Mouse (Mus musculus): ENCODE data around the gene Gdf11. TPM values are rescaled to one million over a fixed set of nuclear protein-coding genes. Genes with fewer than 3 reads are reported as not detected.
A peak's percentile ranks its signal among the peaks of the same experiment; 100 is the strongest.

The Gdf11 gene
- total and polyA plus RNA-seq, 3 experiments: 3.4 to 7.3 (median 4.5) TPM

DNA sequence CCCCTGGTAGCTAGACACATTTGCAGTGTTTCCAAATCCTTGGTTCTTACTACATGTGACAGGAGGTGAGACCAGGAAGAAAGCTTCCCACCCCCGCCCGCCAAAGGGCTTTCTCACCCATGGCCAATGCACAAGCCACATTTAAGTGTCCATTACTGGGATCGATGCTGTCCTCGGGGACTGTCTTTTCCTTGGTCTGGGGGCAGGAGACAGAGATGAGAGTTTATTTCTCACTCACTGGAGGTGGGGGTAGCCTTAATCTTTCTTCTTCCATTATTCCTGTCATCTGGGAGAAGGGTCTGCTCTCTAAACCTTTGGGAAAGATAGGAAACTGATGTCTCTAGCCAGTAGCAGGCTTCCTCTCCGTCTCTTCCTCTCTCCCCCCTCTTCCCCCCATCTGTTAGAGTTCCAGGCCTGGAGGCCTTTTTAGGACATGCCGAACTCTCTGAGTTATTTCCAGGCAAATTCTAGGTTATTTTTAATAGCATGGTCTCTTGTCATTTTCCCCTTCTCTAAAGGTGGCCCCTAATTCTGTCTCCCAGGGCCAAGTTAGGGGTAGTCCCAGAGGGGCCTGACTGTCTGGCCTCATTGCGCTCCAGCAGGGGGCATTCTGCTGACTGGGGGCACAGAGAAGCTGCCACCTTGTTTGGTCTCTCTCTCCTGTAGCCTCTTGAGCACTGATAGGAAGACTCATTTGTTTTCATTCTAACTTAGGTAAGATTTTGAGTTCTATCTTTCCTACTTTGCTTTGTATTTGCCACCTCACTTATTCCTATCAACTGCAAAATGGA, 43.7 kb upstream of the Gdf11 start:
- in situ Hi-C loops (cut with MboI; ENCODE audit: low pct_ligation_motif_present, low pct_unique_long_range_greater_than_20kb, low sequenced_read_pairs): no loop called here
- dilution Hi-C loops (cut with MboI; ENCODE audit: extremely low pct_ligation_motif_present, extremely low pct_unique_long_range_greater_than_20kb, low sequenced_read_pairs): no loop called here
- H3K79me2 ChIP-seq (replicated peaks; ENCODE audit: control insufficient read depth, extremely low read depth, insufficient read depth, poor library complexity, severe bottlenecking): no peaks in the 10 kb centered on the region

DNA sequence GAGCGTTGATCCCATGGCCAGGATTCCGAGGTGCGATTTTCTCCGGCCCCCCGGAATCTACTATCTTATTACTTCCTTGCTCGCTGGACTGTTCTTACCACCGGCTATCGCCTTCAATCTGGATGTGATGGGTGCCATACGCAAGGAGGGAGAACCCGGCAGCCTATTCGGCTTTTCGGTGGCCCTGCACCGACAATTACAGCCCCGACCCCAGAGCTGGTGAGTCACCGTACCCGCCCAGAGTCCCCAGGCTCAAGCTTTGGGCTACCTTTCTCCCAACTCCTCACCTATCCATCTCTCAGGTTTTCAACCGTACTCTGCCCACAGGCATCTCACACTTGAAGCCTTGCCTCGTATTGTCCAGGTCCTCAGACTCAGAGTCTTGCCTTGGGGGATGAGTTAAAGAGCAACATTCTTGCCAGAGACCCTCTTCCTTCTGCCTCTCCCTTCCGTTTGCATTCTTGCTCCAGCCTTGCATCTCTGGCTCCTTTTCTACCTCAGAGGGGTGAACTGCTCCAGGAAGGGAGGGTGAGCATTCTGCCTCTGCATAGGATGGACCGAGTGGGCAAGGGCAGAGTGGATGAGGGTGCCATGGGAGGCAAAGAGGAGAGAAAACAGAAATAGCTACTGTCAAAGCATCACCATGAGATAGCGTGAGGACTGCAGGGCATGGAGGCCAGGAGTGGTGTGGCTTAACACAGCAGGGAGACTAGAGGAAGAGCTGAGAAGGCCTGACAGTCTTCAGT, 42.6 kb upstream of the Gdf11 start:
- Histone ChIP-seq H3K27me3 (replicated peaks) (peaks cover 51% of the 10 kb centered on the region), H3K36me3 (replicated peaks in 1 of 2; ENCODE audit: control insufficient read depth in 1 of 2, insufficient read depth in 1 of 2, low read length in 1 of 2) (no peaks in the 10 kb centered on the region), H3K4me3 (replicated peaks in 1 of 3; ENCODE audit: low read depth in 2 of 3, low read length in 2 of 3, poor library complexity in 1 of 3) (no peak overlapping the region), H3K79me2 (replicated peaks; ENCODE audit: control insufficient read depth, extremely low read depth, insufficient read depth, poor library complexity, severe bottlenecking) (no peaks in the 10 kb centered on the region), H3K9ac (ENCODE audit: insufficient read depth, low read depth) (no peak overlapping the region), H3K27ac (ENCODE audit: insufficient read depth, low read depth) (no peak overlapping the region), H3K4me1 (ENCODE audit: control insufficient read depth in 1 of 2, insufficient read depth in 2 of 2) (peaks cover 0 to 4% of the 10 kb centered on the region in 2 experiments; a peak in 2 of 4 replicates), H3K9me3 (replicated peaks; ENCODE audit: low read length) (no peaks in the 10 kb centered on the region), H3K4me2 (ENCODE audit: insufficient read depth, low read depth, poor library complexity, severe bottlenecking) (peak overlapping the region; percentile 57)
- no peak for DNase-seq (ENCODE audit: extremely low read depth)
- in situ Hi-C loops (cut with MboI; ENCODE audit: low pct_ligation_motif_present, low pct_unique_long_range_greater_than_20kb, low sequenced_read_pairs): no loop called here
- dilution Hi-C loops (cut with MboI; ENCODE audit: extremely low pct_ligation_motif_present, extremely low pct_unique_long_range_greater_than_20kb, low sequenced_read_pairs): no loop called here
- no peak for TF ChIP-seq USF1 (IDR thresholded peaks at IDR 0.05; ENCODE audit: low read depth, low read length)
- no peak for TF ChIP-seq SMC3 (IDR thresholded peaks at IDR 0.05; ENCODE audit: low read depth, low read length)

More for the DNA sequence above, 43.7 kb upstream of the Gdf11 start:
- no peak overlapping the region for H3K4me3 ChIP-seq (replicated peaks in 1 of 3; ENCODE audit: low read depth in 2 of 3, low read length in 2 of 3, poor library complexity in 1 of 3)
- peak; percentile 15 for TF ChIP-seq SMC3 (IDR thresholded peaks at IDR 0.05; ENCODE audit: low read depth, low read length)
- peak in 1 of 2 experiments; percentile 33; a peak in 1 of 4 replicates for TF ChIP-seq CTCF (conservative IDR thresholded peaks at IDR 0.05 in 1 of 2, IDR thresholded peaks at IDR 0.05 in 1 of 2; ENCODE audit: low read depth in 2 of 2, low read length in 2 of 2)
- no peak for TF ChIP-seq POLR2A (IDR thresholded peaks at IDR 0.05; ENCODE audit: low read depth, low read length)
- TF ChIP-seq USF1 (IDR thresholded peaks at IDR 0.05; ENCODE audit: low read depth, low read length): no peak
- no peak for TF ChIP-seq RCOR1 (conservative IDR thresholded peaks at IDR 0.05; ENCODE audit: low read depth, low read length)
- TF ChIP-seq MAX (IDR thresholded peaks at IDR 0.05; ENCODE audit: low read length): no peak
- no peak for TF ChIP-seq SIN3A (IDR thresholded peaks at IDR 0.05; ENCODE audit: low read length)
- H3K9me3 ChIP-seq (replicated peaks; ENCODE audit: low read length): no peaks in the 10 kb centered on the region
- H3K9ac ChIP-seq (ENCODE audit: insufficient read depth, low read depth): no peak overlapping the region
- DNase-seq (ENCODE audit: extremely low read depth): no peak
- H3K36me3 ChIP-seq (replicated peaks in 1 of 2; ENCODE audit: control insufficient read depth in 1 of 2, insufficient read depth in 1 of 2, low read length in 1 of 2): no peaks in the 10 kb centered on the region
- H3K4me2 ChIP-seq (ENCODE audit: insufficient read depth, low read depth, poor library complexity, severe bottlenecking): no peak overlapping the region
- H3K27ac ChIP-seq (ENCODE audit: insufficient read depth, low read depth): no peak overlapping the region
- H3K4me1 ChIP-seq (ENCODE audit: control insufficient read depth in 1 of 2, insufficient read depth in 2 of 2): peaks cover 0 to 4% of the 10 kb centered on the region in 2 experiments; a peak in 2 of 4 replicates
- H3K27me3 ChIP-seq (replicated peaks): peaks cover 44% of the 10 kb centered on the region

DNA sequence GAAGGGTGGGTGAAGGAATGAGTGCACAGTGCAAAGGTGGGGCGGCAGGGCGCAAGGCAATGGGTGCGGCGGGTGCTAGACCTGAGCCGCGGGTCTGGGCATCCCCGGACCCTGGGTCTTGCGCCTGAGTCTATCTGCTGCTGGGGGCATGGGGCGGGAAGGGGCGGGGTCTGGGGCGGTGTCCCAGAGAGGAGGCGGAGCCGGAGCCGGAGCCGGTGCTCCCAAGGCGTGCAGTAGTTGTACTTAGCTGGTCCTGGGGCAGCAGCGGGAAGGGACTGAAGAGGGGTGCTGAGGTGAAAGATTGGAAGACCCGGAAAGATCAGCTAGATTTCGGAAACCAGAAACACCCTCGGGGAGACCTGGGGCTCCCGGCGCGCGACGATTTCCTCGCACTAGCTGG, 42.1 kb upstream of the Gdf11 start, which contains the start of gene Itga7:
Itga7 (plus strand) TSS at position 245 of the 400 bp plus-strand sequence.
- H3K4me1 ChIP-seq (ENCODE audit: control insufficient read depth in 1 of 2, insufficient read depth in 2 of 2): peaks cover 0 to 4% of the 10 kb centered on the region in 2 experiments; a peak in 2 of 4 replicates
- TF ChIP-seq JUN (IDR thresholded peaks at IDR 0.05; ENCODE audit: insufficient read depth, low read depth, low read length): no peak
- TF ChIP-seq PAX5 (IDR thresholded peaks at IDR 0.05; ENCODE audit: low read length): no peak
- no peak for TF ChIP-seq MXI1 (IDR thresholded peaks at IDR 0.05; ENCODE audit: low read depth, low read length)
- TF ChIP-seq POLR2AphosphoS2 (IDR thresholded peaks at IDR 0.05; ENCODE audit: low read depth, low read length): no peak
- TF ChIP-seq TBP (conservative IDR thresholded peaks at IDR 0.05; ENCODE audit: low read depth, low read length): no peak
- TF ChIP-seq CHD1 (IDR thresholded peaks at IDR 0.05; ENCODE audit: low read depth, low read length): no peak
- no peak for TF ChIP-seq RAD21 (IDR thresholded peaks at IDR 0.05; ENCODE audit: low read depth, low read length)
- TF ChIP-seq CHD2 (IDR thresholded peaks at IDR 0.05; ENCODE audit: low read length): no peak
- TF ChIP-seq MYC (IDR thresholded peaks at IDR 0.05; ENCODE audit: low read depth, low read length): no peak
- no peak for TF ChIP-seq ZC3H11A (IDR thresholded peaks at IDR 0.05; ENCODE audit: low read depth, low read length)
- TF ChIP-seq NELFE (IDR thresholded peaks at IDR 0.05; ENCODE audit: low read depth, low read length): no peak
- TF ChIP-seq EP300 (IDR thresholded peaks at IDR 0.05; ENCODE audit: low read length): no peak
- no peak for TF ChIP-seq USF1 (IDR thresholded peaks at IDR 0.05; ENCODE audit: low read depth, low read length)
- no peak for TF ChIP-seq MEF2A (IDR thresholded peaks at IDR 0.05; ENCODE audit: borderline replicate concordance, low read depth, low read length)
- peak within 1 kb of the TSS; percentile 57 for H3K4me2 ChIP-seq (ENCODE audit: insufficient read depth, low read depth, poor library complexity, severe bottlenecking)
- in situ Hi-C loops (cut with MboI; ENCODE audit: low pct_ligation_motif_present, low pct_unique_long_range_greater_than_20kb, low sequenced_read_pairs): no loop called here
- no peak within 1 kb of the TSS for H3K9ac ChIP-seq (ENCODE audit: insufficient read depth, low read depth)
- H3K27me3 ChIP-seq (replicated peaks): peaks cover 54% of the 10 kb centered on the region
- DNase-seq (ENCODE audit: extremely low read depth): no peak
- H3K27ac ChIP-seq (ENCODE audit: insufficient read depth, low read depth): no peak within 1 kb of the TSS
- H3K36me3 ChIP-seq (replicated peaks in 1 of 2; ENCODE audit: control insufficient read depth in 1 of 2, insufficient read depth in 1 of 2, low read length in 1 of 2): no peaks in the 10 kb centered on the region
- dilution Hi-C loops (cut with MboI; ENCODE audit: extremely low pct_ligation_motif_present, extremely low pct_unique_long_range_greater_than_20kb, low sequenced_read_pairs): no loop called here
- no peaks in the 10 kb centered on the region for H3K9me3 ChIP-seq (replicated peaks; ENCODE audit: low read length)
- no peaks in the 10 kb centered on the region for H3K79me2 ChIP-seq (replicated peaks; ENCODE audit: control insufficient read depth, extremely low read depth, insufficient read depth, poor library complexity, severe bottlenecking)
- H3K4me3 ChIP-seq (replicated peaks in 1 of 3; ENCODE audit: low read depth in 2 of 3, low read length in 2 of 3, poor library complexity in 1 of 3): no peak within 1 kb of the TSS

Measured in CH12.LX (cell line).